Mouse (Mus musculus) left cerebral cortex, adult 11 months (tissue): ENCODE data around the gene Ddr1.

Source experiments
- DNase-seq: peaks from one replicate; pipeline ENCODE4 v3.0.0; 2022; ENCODE audit warnings: low spot score

Ddr1 gene

GRCm38 (mm10) chr17:35635699-35636111 is 68.7 kb downstream of the Ddr1 start:
- DNase-seq: peak; percentile 77

- DNase-seq: no peak
Observed at GRCm38 (mm10) chr17:35635202-35635601, 69.2 kb downstream of the Ddr1 start.

GRCm38 (mm10) chr17:35633992-35634391 is 70.4 kb downstream of the Ddr1 start:
- DNase-seq: peak; percentile 58
